Mouse (Mus musculus) ZHBTc4 (cell line): Measurements from ENCODE around the gene Plekhg2.

Experiments
- DNase-seq: peaks from one replicate; pipeline ENCODE4 v3.0.0-alpha.2; 2011; ENCODE audit warnings: low read depth, low spot score

Plekhg2 gene

GRCm38 (mm10) chr7:28368276-28368920 lies 4.0 kb downstream of the Plekhg2 start:
- DNase-seq: no peak

DNA sequence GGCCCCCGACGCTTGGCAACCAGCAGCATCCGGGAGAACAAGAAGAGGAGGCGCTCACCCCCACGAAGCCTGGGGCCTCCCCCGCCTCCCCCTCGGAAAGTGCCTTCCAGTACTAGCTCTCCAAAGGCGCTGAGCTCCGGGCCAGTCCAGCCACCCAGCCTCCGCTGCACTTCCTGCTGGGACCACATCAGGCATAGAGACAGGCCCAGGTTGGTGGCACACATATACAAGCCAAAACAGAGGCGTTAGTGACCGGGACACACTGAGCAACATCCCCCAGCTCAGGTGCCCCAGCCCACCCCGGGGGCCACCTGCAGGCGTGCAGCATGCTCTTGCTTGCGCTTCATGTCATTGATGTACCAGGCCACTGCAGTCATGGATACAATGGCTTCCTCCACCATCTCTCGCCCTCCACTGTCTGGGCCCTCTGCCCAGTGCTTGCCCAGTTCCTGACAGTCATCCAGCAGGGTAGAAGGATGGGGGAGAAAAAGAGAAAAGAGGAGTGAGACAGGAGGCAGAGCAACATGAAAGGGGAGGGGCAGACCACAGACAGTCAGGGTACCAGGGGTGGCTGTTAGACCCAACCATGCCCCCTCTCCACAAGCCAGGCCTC lies 4.6 kb downstream of the Plekhg2 start:
- DNase-seq: no peak

DNA sequence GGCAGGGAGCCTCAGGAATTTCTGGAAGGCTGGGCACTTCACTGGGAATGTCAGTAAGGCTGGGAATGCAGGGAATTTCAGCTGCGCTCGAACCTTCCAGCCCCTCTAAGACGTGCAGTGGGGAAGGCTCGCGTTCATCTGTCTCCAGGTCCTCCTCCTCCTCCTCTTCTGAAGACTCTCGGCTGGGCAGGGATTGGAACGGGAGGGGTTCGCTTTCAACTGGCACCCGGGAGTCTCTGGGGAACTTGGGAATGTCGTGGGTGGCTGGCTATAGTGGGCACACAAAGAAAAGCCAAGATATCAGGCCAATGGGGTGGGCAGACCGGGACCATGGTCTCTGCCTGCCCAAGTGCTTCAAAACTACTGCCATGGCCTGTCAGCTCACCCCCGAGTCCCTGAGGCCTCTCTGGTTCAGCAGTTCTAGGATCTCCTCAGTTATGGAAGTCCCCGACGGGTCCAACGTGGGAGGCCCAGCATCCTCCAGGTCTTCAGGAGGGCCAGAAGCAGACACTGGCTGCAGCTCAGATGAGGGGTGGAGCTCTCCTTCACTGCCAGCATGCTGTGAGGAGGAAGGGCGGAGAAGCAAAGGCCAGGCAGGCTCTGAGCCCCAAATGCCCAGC lies 9.8 kb downstream of the Plekhg2 start:
- DNase-seq: no peak

DNA sequence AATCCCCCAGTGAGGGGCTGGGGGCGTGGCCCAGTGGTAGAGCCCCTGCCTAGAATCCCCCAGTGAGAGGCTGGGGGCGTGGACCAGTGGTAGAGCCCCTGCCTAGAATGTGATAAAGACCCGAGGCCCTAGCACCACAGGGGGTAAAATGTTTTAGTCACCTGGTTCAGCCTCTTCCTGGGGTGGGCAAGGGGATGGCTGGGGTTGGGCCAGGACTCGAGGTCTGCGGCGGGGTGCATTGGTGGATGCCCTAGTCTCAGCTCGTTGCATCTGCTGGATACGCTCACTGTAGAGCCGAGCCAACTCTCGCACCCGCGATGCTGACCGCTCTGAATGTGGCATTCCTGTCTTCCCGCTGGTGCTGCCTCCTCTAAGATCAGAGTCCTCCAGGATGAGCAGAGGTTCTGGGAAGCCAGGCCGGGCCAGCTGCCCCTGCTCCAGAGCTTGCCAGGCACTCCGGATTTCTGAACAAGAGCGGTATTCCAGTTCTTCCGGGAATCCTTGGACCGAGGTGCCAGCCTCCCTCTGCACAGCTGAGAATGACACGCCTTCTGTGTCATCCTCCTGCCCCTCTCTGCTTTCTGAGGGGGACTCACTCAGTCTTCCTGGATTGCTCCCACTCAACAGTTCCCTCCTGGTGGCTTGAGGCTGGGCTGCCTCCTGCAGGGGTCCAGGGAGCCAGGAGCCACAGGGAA lies 10.6 kb downstream of the Plekhg2 start:
- peak; percentile 54 for DNase-seq

DNA sequence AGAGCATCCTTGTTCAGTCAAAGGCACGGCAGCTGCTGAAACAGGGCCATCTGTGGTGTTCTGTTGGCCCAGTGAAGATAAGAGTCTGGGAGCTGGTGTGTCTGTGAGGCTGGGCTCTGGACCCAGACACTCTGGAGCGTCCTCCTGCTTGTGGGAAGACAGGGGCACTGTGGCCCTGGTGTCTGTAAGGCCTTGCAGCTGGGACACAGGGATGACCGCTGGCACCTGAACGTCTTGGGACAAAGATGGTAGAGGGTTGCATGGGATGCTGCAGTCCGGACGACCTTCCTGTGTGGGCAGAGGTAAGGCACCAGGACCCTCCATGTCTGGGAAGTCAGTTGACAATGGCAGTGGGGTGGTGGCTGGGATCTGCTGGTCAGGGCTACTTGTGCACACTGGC lies 12.1 kb downstream of the Plekhg2 start:
- no peak for DNase-seq

DNA sequence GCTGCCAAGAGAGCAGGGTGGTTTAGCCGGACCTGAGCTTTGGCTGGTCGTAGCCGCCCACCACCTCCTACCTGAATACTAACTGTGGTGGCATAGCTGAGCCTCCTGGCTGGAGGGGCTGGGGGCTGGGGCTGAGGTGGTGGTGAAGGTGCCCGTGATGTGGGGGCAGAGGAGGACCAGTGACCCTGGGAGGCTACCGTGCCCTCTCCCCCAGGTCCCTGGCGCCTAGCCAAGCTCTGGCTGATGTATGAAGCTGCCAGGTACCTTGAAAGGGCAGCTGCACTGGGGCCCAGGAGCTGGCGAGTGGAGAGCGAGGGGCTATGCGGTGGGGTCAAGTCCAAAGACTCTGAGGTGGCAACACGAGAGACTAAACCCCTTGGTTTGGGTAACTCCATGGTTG lies 12.5 kb downstream of the Plekhg2 start:
- no peak for DNase-seq

DNA sequence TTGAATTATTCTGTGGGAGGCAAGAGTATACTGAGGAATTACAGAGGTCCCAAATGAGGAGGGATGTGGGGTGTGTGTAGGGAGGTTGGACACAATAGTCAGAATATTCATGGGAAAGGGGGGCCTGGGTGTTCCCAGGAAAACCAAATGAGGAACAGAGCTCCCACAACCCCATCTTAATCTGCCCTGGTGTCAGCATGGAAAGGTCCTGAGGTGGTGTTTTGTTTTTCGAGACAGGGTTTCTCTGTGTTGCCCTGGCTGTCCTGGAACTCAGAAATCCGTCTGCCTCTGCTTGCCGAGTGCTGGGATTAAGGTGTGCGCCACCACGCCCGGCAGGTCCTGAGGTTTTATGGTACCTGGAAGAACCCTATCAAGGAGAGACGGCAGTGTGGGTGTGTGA lies 14.0 kb downstream of the Plekhg2 start:
- no peak for DNase-seq

DNA sequence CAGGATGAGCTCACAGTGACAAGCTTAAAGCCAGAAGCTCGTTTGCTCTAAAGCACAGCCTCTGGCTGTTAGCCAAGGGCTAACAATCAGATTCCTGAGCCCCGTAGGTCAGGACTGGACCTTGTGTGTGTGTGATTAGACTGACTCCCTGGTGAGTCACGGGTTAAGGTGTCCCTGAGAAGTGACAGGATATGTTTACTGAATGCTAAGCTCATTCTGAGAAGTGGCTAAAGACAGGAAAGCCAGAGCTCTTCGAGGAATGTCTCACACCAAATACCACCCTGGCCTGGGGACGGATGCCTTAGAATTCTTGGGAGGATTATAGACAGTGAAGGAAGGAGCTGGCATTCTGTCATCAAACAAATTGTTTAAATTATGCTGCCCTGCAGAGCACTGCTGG lies 14.4 kb downstream of the Plekhg2 start:
- DNase-seq: no peak

GRCm38 (mm10) chr7:28356981-28357380 lies 15.4 kb downstream of the Plekhg2 start:
- DNase-seq: peak; percentile 87

GRCm38 (mm10) chr7:28355221-28355620 lies 17.2 kb downstream of the Plekhg2 start:
- no peak for DNase-seq

- peak; percentile 60 for DNase-seq
These were observed 17.8 kb downstream of the Plekhg2 start for GRCm38 (mm10) chr7:28354596-28354995.

- DNase-seq: peak; percentile 79
These were observed 18.3 kb downstream of the Plekhg2 start for GRCm38 (mm10) chr7:28354113-28354581.

DNA sequence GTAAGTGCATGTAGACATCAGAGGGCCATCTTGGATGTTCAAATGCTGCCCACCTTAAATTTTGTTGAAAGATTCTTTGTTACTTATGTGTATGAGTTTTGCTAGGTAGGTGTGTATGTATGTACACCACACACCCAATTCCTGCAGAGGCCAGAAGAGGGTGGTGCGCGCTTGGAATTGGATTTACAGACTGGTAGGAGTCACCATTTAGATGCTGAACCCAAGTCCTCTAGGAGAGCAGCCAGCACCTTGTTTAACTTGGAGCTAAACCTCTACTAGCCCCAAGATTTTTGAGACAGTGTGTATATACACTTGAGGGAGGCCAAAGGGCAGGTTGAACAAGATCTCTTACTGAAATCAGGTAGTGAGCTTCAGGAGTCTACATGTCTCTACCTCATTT lies 19.1 kb downstream of the Plekhg2 start:
- peak; percentile 55 for DNase-seq

- peak; percentile 60 for DNase-seq
These were observed 20.7 kb downstream of the Plekhg2 start for GRCm38 (mm10) chr7:28351676-28352191.

DNA sequence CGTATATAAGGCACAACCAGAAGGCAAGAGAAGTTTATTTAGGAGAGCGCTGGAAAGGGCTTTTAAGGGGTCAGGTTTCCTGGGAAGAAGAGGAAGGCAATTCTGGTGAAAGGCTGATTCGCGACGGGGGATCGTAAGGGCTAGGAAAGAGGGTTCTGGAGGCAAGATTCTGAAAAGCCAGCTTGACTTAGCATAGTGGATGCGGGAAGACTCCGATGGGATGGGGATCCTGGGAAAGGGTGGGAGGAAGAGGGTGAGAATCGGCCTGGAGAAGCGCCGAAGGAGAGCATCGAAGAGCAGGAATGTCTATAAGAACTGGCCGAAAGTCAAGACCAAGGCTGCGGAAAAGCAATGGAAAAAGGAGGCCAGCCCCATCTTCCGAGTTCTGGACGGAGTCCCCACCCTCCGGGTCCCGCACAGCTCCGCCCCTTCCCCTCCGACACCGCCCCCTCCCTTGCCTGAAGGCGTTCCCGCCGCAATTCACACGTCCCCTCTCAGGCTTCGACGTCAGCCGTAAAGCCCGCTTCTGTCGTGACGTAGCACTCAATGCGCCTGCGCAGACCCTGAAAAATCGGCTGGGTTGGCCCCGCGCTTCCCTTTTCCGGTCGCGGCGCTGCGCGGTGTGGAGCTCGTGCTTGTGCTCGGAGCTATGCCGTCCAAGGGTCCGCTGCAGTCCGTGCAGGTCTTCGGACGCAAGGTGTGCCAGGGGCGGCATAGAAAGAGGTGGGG lies 22.1 kb downstream of the Plekhg2 start, which contains the start of gene Rps16:
Gene Rps16 (plus strand): TSS at position 498 of the 729 bp plus-strand sequence.
- peak; percentile 98 for DNase-seq

- no peak for DNase-seq
These were observed 23.8 kb downstream of the Plekhg2 start for GRCm38 (mm10) chr7:28348601-28349000.

- no peak for DNase-seq
These were observed 24.7 kb downstream of the Plekhg2 start for GRCm38 (mm10) chr7:28347746-28348145.

DNA sequence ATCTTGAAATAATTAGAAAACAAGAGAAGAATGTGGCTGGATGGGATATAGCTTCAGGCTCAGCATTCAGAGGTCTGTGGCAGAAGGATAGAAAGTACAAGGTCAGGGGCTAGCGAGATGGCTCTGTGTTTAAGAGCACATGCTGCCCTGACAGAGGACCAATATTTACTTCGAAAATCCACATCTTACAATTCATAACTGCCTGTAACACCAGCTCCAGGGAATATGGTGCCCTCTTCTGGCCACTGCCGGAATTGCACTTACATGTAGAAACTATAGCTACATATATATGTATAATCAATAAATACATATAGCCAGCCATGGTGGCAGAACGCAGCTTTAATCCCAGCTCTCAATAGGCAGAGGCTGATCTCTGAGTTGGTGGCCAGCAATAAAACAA lies 27.8 kb downstream of the Plekhg2 start:
- DNase-seq: peak; percentile 69

GRCm38 (mm10) chr7:28341381-28341780 lies 31.0 kb downstream of the Plekhg2 start:
- DNase-seq: no peak

- peak; percentile 91 for DNase-seq
These were observed 33.0 kb downstream of the Plekhg2 start for GRCm38 (mm10) chr7:28339213-28339917.
